7 mouse cellular contexts compared by ENCODE assay signal in genomic region chr1:41810318-41810964, GRCm38 (mm10).
DNase-seq lines count a peak whose midpoint lies in the region; ATAC-seq and TF ChIP-seq lines count a peak whose summit lies in the region.

No protein-coding gene starts in this region.

- no peaks in the 10 kb centered on the region for H3K9me3 ChIP-seq in neural tube, embryonic 11.5 days (ENCODE audit: control insufficient read depth, low read length)

- WGBS in neural tube, embryonic 11.5 days, result 4% methylated on average over 9 of the region's 9 CpGs
- WGBS in thymus, adult 2 months, result 21% methylated on average over 9 of the region's 9 CpGs

- H3K4me3 ChIP-seq in neural tube, embryonic 11.5 days (ENCODE audit: low read depth, low read length), result 0 out of 2 replicates have a peak overlapping the region, but pooled peaks have one; percentile 3
- no peak overlapping the region for H3K4me3 ChIP-seq in thymus, adult 2 months (ENCODE audit: control insufficient read depth, insufficient read depth, low read length)

- H3K4me2 ChIP-seq in neural tube, embryonic 11.5 days (ENCODE audit: low read depth), result peak overlapping the region; percentile 35

- DNase-seq in adrenal gland, adult 18-20 months (ENCODE audit: low spot score in 2 of 2), result peak; percentile 15 to 18
- DNase-seq in cerebellum, adult 9-10 months, result peak; percentile 23
- peak; percentile 73 for DNase-seq in forelimb bud, embryonic 11.5 days (ENCODE audit: low read depth, low spot score)
- DNase-seq in kidney, adult 11 months, result peak; percentile 53
- peak; percentile 84 to 92 for DNase-seq in left cerebral cortex, postnatal 14 days (ENCODE audit: low spot score in 2 of 2)
- peak; percentile 75 for DNase-seq in neural tube, embryonic 11.5 days (ENCODE audit: low spot score)
- no peak for DNase-seq in thymus, adult 2 months

- no peak overlapping the region for H3K9ac ChIP-seq in neural tube, embryonic 11.5 days (ENCODE audit: low read length)

- TF ChIP-seq CTCF in thymus, adult 2 months (IDR thresholded peaks at IDR 0.05; ENCODE audit: borderline replicate concordance, control insufficient read depth, extremely low read depth, insufficient read depth, low read length, poor library complexity), result no peak

- intact Hi-C loops in left cerebral cortex, postnatal 14 days (cut with DNase I), result loop anchor here (5.0 to 10.0 kb wide), 6 partner anchors 82 to 902 kb away; no protein-coding TSS in a partner anchor

- no peaks in the 10 kb centered on the region for H3K36me3 ChIP-seq in neural tube, embryonic 11.5 days (ENCODE audit: control insufficient read depth, insufficient read depth, low read length)
- H3K36me3 ChIP-seq in thymus, adult 2 months (ENCODE audit: control insufficient read depth, insufficient read depth, low read length), result no peaks in the 10 kb centered on the region

- H3K27ac ChIP-seq in neural tube, embryonic 11.5 days (ENCODE audit: low read depth, low read length), result no peak overlapping the region
- H3K27ac ChIP-seq in thymus, adult 2 months (ENCODE audit: control insufficient read depth, insufficient read depth, low read length), result no peak overlapping the region

- no peaks in the 10 kb centered on the region for H3K27me3 ChIP-seq in neural tube, embryonic 11.5 days (ENCODE audit: control insufficient read depth, insufficient read depth, low read length)
- H3K27me3 ChIP-seq in thymus, adult 2 months (ENCODE audit: control insufficient read depth, insufficient read depth, low read length), result no peaks in the 10 kb centered on the region

- peak; percentile 90 for ATAC-seq in neural tube, embryonic 11.5 days (ENCODE audit: insufficient read depth, low FRiP score, low TSS enrichment)

- H3K4me1 ChIP-seq in neural tube, embryonic 11.5 days (ENCODE audit: control insufficient read depth, insufficient read depth, low read length), result 0 out of 2 replicates have a peak, but pooled peaks cover 5% of the 10 kb centered on the region
- no peaks in the 10 kb centered on the region for H3K4me1 ChIP-seq in thymus, adult 2 months (replicated peaks; ENCODE audit: control insufficient read depth, insufficient read depth, low read length)

- no peak for TF ChIP-seq POLR2A in thymus, adult 2 months (IDR thresholded peaks at IDR 0.05; ENCODE audit: control insufficient read depth, extremely low read depth, insufficient read depth, low read length, poor library complexity)
